ENCODE assay signal across 8 mouse cellular contexts in the genomic region with DNA sequence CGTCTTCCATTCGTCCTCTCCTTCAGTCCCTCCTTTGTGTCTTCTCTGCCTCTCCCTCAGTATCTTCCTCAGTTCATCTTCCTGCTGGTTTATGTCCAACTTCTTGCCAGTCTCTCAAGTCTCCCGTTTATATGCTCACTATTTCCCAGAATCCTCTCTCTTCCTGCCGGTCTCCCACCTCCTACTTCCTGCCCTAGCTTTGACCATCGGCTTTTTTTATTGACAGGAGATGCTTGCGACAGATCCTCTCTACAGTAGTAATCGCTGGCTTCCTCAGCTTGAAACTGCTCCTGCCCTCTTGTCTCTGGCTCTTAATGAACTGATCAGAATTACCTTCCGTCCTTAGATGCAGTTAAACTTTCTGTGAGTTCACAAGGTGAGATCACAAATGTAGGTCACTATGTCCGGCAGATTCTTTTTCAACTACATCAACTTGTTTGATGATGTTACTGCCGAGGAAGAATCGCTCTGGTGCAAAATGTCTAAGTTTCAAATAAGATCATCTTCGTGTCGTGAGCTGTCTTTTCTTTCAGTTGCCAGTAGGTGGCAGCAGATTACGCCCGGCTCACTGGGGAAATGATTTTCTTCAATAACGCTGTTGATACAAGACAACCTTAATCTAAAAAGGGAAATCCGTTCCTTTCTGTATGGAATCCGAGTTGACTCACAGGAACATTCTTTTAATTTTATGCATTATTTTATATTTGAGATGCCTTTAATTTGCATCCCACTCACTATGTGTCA. TPM values are rescaled to one million over a fixed set of nuclear protein-coding genes. Genes with fewer than 3 reads are reported as not detected.
DNase-seq lines count a peak whose midpoint lies in the region; ATAC-seq and TF ChIP-seq lines count a peak whose summit lies in the region.

No protein-coding gene starts in this region.

- no peak overlapping the region for H3K9ac ChIP-seq in intestine, postnatal 0 days (ENCODE audit: low read depth, low read length)
- H3K9ac ChIP-seq in liver, embryonic 13.5 days: no peak overlapping the region
- no peak overlapping the region for H3K9ac ChIP-seq in neural tube, embryonic 13.5 days

- 0 out of 2 replicates have a peak, but pooled peaks have one; percentile 52 for ATAC-seq in erythroid progenitor cell, adult 5-6 weeks (replicated peaks; ENCODE audit: low FRiP score, poor library complexity, severe bottlenecking)
- no peak for ATAC-seq in intestine, postnatal 0 days
- ATAC-seq in liver, embryonic 13.5 days (ENCODE audit: low read depth): no peak
- ATAC-seq in neural tube, embryonic 13.5 days (ENCODE audit: low read depth): no peak

- H3K27ac ChIP-seq in bone marrow, adult 2 months (ENCODE audit: control insufficient read depth, insufficient read depth, low read depth, low read length, poor library complexity): no peak overlapping the region
- no peak overlapping the region for H3K27ac ChIP-seq in intestine, postnatal 0 days (ENCODE audit: low read depth, low read length)
- no peak overlapping the region for H3K27ac ChIP-seq in liver, embryonic 13.5 days
- H3K27ac ChIP-seq in neural tube, embryonic 13.5 days (replicated peaks): no peak overlapping the region

- WGBS in bone marrow, adult 2 months: 30% methylated on average over 18 of the region's 18 CpGs
- 31% methylated on average over 18 of the region's 18 CpGs for WGBS in intestine, postnatal 0 days
- WGBS in liver, embryonic 13.5 days (ENCODE audit: insufficient replicate concordance): 31% methylated on average over 18 of the region's 18 CpGs
- WGBS in neural tube, embryonic 13.5 days: 50% methylated on average over 18 of the region's 18 CpGs

- TF ChIP-seq POLR2A in bone marrow, adult 2 months (IDR thresholded peaks at IDR 0.05; ENCODE audit: borderline replicate concordance, control insufficient read depth, low read depth, low read length): no peak

- peak; percentile 57 for TF ChIP-seq CTCF in bone marrow, adult 2 months (IDR thresholded peaks at IDR 0.05; ENCODE audit: control insufficient read depth, insufficient read depth, low read length)
- TF ChIP-seq CTCF in intestine, postnatal 0 days (IDR thresholded peaks at IDR 0.05; ENCODE audit: low read depth): peak; percentile 89

- no peaks in the 10 kb centered on the region; the same call in 1 of the 2 replicates for H3K4me1 ChIP-seq in bone marrow, adult 2 months (ENCODE audit: control insufficient read depth, insufficient read depth, low read length)
- no peaks in the 10 kb centered on the region for H3K4me1 ChIP-seq in intestine, postnatal 0 days (replicated peaks; ENCODE audit: control insufficient read depth, insufficient read depth, low read length)
- no peaks in the 10 kb centered on the region for H3K4me1 ChIP-seq in liver, embryonic 13.5 days (replicated peaks)
- no peaks in the 10 kb centered on the region for H3K4me1 ChIP-seq in neural tube, embryonic 13.5 days (replicated peaks)

- H3K27me3 ChIP-seq in intestine, postnatal 0 days (replicated peaks; ENCODE audit: control insufficient read depth, insufficient read depth, low read length): no peaks in the 10 kb centered on the region
- no peaks in the 10 kb centered on the region for H3K27me3 ChIP-seq in liver, embryonic 13.5 days
- no peaks in the 10 kb centered on the region for H3K27me3 ChIP-seq in neural tube, embryonic 13.5 days

- H3K9me3 ChIP-seq in intestine, postnatal 0 days (ENCODE audit: control insufficient read depth): no peaks in the 10 kb centered on the region
- peaks cover 7% of the 10 kb centered on the region for H3K9me3 ChIP-seq in liver, embryonic 13.5 days (replicated peaks)
- H3K9me3 ChIP-seq in neural tube, embryonic 13.5 days: peaks cover 12% of the 10 kb centered on the region

- H3K4me3 ChIP-seq in bone marrow, adult 2 months (replicated peaks; ENCODE audit: control insufficient read depth, low read depth, low read length): no peak overlapping the region
- H3K4me3 ChIP-seq in intestine, postnatal 0 days (ENCODE audit: low read depth, low read length): 0 out of 2 replicates have a peak overlapping the region, but pooled peaks have one; percentile 11
- H3K4me3 ChIP-seq in liver, embryonic 13.5 days (replicated peaks): no peak overlapping the region
- H3K4me3 ChIP-seq in neural tube, embryonic 13.5 days: no peak overlapping the region

- peak; percentile 54 for DNase-seq in testis, postnatal 10 days (ENCODE audit: low spot score)
- no peak for DNase-seq in testis, postnatal 14 days (ENCODE audit: low spot score)
- DNase-seq in liver, embryonic 13.5 days: peak; percentile 13
- DNase-seq in urinary bladder, postnatal 36 days (ENCODE audit: low spot score in 2 of 2): peak; percentile 37 to 47

- H3K36me3 ChIP-seq in intestine, postnatal 0 days (ENCODE audit: control insufficient read depth, insufficient read depth): no peaks in the 10 kb centered on the region
- H3K36me3 ChIP-seq in liver, embryonic 13.5 days: no peaks in the 10 kb centered on the region
- H3K36me3 ChIP-seq in neural tube, embryonic 13.5 days: no peaks in the 10 kb centered on the region

- H3K4me2 ChIP-seq in intestine, postnatal 0 days (replicated peaks; ENCODE audit: low read depth): peak overlapping the region; percentile 44
- H3K4me2 ChIP-seq in liver, embryonic 13.5 days: peak overlapping the region; percentile 19; the same call in 1 of the 2 replicates
- H3K4me2 ChIP-seq in neural tube, embryonic 13.5 days: peak overlapping the region; percentile 18

RNA-seq across cellular contexts. Expression of gene Scaf11, which starts 46.6 kb away (rescaled TPM):
- polyA plus RNA-seq in bone marrow, adult 2 months (2011; ENCODE audit: insufficient read depth, insufficient read length, low replicate concordance, missing spikeins): 30.4 and 32.1 TPM in 2 replicates
- total RNA-seq in erythroid progenitor cell, adult 5-6 weeks (2015; ENCODE audit: low replicate concordance): 91.4 and 99.5 TPM in 2 replicates
- 122 and 172 TPM in 2 replicates for total RNA-seq in erythroid progenitor cell, adult 5-6 weeks (2017; ENCODE audit: low replicate concordance)
- 47.8 and 57.4 TPM in 2 replicates for polyA plus RNA-seq in intestine, postnatal 0 days (2015; fragmentation: Nextera tagmentation; extraction: Ambion mirVana)
- 53.4 and 57.0 TPM in 2 replicates for polyA plus RNA-seq in liver, embryonic 13.5 days (2015; fragmentation: Nextera tagmentation; extraction: Ambion mirVana)
- polyA plus RNA-seq in neural tube, embryonic 13.5 days (2015; fragmentation: Nextera tagmentation; extraction: Ambion mirVana): 53.3 and 55.9 TPM in 2 replicates
